Mouse (Mus musculus) urinary bladder, adult 18-20 months (tissue): ENCODE measurements around the gene Dlg5.

Experiments used
- DNase-seq, 2 experiments: peaks; one replicate each; pipeline ENCODE4 v3.0.0; 2022; ENCODE audit warnings: low spot score in 2 of 2, mixed read lengths in 2 of 2

Dlg5 gene

GRCm38 (mm10) chr14:24245177-24246081 is at the start of gene Dlg5:
Dlg5 (minus strand) TSS chr14:24245920.
- DNase-seq, result peak; percentile 55 to 78

- no peak for DNase-seq
These were observed 47.9 kb upstream of the Dlg5 start for GRCm38 (mm10) chr14:24293631-24294030.

DNA sequence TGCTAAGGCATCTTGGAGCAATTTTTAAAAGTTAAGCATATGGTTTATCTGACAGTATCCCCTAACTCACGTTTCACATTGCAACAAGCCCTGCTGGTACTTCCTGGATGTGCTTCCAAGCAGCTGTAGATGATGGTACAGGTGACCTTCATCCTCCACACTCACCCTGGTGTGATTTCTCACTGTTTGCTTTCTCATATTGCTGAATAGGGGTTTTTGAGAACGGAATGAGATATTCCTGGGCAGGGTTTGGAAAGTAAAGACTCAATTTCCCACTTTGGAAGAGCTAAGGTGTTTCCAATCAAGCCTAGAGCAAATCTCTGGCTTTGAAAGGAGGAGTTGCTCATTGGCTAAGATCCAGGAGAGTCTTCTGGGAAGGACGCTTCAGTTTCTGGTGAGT is 47.2 kb upstream of the Dlg5 start, which contains the start of gene E330034G19Rik:
Gene E330034G19Rik, plus strand, starts transcription at position 301 of the 400 bp plus-strand sequence.
- no peak for DNase-seq

DNA sequence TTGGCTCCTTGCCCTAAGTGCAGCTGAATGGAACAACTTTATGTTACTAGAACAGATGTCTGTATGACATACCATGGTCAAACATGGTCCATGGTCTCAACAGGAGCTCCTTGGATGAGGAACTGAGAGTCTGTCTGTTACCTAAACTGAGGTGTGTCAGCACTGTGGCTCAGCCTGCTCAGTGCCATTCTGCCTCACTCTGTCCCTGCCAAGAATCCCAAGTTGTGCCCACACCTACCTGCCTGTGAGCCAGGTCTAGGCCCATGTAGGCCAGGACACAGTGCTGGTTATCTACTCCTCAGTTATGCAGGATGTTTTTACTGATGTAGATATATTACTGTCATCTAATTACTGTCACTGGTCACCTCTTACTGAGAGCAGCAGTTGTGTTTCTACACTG is 45.0 kb upstream of the Dlg5 start:
- no peak for DNase-seq

GRCm38 (mm10) chr14:24286136-24286535 is 40.4 kb upstream of the Dlg5 start:
- no peak for DNase-seq

DNA sequence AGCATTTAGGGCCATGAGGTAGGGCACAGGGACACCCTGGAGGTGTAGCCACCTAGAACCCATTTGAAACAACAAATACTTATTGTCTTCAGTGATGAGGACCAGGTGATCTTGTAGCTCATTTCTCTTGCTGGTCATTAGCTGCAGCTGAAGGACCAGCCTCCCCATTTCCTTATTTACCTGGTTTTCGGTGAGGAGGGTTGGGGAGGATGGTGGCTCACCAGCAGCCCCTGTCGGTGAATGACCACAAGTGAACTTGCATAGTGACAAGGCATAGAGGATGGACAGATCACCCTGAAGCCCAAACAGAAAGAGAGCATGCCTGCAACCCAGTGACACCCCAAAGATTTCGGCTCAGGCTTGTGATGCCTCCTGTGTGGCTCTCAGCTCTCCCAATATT is 36.6 kb upstream of the Dlg5 start:
- DNase-seq, result no peak

DNA sequence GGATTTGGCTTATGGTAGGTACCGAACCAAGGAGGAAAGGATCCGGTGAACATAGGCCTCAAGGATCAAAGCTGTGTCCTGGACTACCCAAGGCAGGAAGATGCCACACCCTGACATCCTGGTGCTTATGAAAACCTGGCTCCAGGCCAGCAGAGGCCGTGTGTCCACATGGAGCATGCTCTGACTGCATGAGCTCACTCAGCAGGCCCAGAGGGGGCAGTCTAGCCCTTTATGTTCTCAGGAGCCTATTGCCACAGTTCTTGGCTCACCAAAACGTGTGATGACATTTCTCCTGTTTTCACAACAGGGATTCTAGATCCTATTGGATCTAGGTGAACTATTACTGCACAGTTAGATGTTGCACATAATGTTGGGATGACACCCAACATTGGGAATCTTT is 35.6 kb upstream of the Dlg5 start:
- no peak for DNase-seq

DNA sequence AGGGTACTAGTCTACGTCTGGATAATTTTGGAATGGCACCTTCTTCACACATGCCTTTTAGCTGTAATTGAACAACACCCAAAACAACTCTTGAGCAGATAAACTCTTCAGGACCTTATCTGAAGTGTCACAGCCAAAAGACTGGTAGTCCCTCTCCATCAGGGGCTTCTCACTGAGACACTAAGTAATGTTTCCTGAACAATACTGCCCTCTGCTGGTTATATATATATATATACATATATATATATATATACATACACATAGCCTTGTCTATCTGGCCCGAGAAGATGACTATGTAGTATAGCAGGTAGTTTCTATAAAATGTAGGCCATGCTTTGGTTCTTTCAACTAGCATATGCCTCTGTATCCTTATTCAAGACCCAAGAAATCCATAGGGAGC is 29.8 kb upstream of the Dlg5 start:
- no peak for DNase-seq

DNA sequence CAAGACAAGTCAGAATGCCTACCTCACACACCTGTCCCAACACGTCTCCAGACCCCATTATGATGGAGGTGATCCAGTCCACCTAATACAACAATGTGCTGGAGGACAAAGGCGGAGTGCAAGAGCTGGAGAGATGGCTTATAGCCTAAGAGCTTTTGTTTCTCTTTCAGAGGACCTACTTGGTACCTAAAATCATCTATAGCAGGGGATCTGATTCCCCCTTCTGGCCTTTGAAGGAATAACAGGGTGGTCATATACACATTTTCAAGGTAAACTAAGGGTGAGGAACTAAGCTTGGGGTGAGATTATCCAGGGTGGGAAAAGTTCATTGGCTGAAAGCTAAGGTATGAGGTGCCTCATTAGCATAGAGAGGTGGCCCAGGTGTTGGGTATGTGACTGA is 27.9 kb upstream of the Dlg5 start:
- DNase-seq, result no peak

DNA sequence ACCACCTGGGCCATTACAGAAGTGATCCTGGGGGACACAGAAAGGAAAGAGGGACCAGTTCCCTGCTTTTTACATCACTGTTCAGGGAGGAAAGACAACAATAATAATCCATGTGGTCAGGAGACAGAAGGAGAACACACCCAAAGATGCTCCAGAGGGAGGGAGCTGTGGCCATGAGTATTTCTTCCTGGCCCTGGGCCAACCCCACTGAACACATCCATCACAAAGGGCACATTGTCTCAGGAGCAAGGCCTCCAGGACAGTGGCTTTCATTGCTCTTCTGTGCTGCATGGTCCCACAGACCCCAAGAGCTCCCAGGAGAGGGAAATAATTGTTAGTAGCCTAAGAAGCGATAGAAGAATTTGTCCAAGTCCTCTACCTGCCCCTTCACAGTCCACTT is 23.9 kb upstream of the Dlg5 start:
- no peak for DNase-seq

- DNase-seq, result no peak
These were observed 17.2 kb upstream of the Dlg5 start for GRCm38 (mm10) chr14:24262915-24263314.

- no peak for DNase-seq
These were observed 16.7 kb upstream of the Dlg5 start for GRCm38 (mm10) chr14:24262382-24262781.

DNA sequence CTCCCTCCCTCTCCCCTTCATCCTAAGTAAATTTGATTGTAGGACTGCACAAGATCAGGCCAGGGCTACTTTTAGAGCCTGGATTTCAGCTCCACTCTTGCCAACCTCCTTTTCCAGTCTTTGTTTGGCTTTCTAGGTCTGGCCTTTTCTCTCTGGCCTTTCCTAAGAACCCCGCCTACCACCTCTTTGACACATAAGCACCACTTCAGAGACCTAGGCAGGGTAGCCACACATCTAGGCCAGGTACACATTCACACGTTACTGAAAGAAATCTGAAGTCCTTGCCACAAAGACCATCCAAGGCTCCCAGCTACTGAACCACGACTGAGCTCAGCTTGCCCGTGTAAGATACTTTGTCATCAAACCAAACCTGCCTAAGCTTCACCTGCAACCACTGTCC is 14.7 kb upstream of the Dlg5 start:
- no peak for DNase-seq

DNA sequence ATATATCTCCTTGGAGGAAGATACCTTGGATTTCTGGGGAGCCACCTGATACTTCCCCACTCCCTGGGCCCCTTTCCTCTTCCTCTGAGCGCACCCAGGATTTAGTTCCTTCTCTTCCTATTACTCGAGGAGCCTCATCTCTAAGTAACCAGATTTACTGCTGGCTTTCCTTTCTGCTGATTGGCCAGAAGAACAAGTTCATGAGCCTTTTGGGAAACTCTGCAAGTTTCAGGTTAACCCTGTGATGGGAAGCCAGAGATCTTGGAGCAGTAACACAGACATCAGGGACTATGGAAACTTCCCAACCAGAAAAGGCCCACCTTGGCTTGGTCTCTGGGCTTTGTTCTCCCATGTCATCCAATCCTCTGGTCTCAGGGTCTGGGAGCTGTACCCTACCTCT is 10.2 kb upstream of the Dlg5 start:
- no peak for DNase-seq

GRCm38 (mm10) chr14:24253611-24254202 is 8.0 kb upstream of the Dlg5 start:
- DNase-seq, result peak in 1 of 2 experiments; percentile 8

DNA sequence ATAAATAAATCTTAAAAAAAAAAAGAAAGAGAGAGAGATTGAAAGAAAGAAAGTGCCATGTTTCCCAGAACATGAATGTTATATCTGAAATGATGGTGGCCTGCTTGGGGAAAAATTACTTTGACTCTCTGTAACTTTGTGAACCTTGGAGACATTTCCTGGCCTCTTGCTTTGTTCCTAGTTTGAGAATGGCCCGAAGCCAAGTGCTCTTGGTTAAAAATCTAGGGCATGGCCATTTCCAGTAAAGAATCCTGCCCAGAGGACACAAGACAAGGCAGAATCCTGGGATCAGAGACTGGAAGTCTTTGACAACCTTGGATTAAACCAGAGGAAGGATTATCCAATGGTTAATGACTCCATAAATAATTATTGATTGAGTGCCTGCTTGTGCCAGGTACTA is 5.6 kb upstream of the Dlg5 start:
- no peak for DNase-seq

DNA sequence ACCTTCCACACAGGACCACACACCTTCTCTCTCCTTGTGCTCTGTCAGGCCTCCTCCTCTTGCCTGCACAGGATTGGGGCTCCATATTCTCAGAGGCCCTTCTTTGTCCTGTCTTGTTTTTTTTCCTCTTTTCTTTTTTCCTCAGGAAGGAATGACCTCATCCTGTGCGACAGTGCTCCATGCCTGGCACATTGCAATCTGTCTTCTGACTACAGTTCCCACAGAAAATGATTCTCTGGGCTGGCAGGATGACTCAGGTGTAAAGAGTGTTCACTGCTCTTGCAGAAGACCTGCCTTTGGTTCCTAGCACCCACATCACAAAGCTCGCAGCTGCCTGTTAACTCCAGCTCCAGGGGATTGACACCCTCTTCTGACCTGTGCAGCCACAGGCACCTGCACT is 4.2 kb upstream of the Dlg5 start:
- DNase-seq, result no peak

- DNase-seq, result peak in 1 of 2 experiments; percentile 27
These were observed 1.2 kb downstream of the Dlg5 start for GRCm38 (mm10) chr14:24244330-24245176.

- no peak for DNase-seq
These were observed 3.7 kb downstream of the Dlg5 start for GRCm38 (mm10) chr14:24242016-24242415.

- DNase-seq, result no peak
These were observed 4.9 kb downstream of the Dlg5 start for GRCm38 (mm10) chr14:24240831-24241230.

GRCm38 (mm10) chr14:24239651-24240050 is 6.1 kb downstream of the Dlg5 start:
- DNase-seq, result no peak

GRCm38 (mm10) chr14:24235954-24236353 is 9.8 kb downstream of the Dlg5 start:
- DNase-seq, result no peak
